Comparison of ENCODE assay signal across 9 mouse cellular contexts in the genomic region with DNA sequence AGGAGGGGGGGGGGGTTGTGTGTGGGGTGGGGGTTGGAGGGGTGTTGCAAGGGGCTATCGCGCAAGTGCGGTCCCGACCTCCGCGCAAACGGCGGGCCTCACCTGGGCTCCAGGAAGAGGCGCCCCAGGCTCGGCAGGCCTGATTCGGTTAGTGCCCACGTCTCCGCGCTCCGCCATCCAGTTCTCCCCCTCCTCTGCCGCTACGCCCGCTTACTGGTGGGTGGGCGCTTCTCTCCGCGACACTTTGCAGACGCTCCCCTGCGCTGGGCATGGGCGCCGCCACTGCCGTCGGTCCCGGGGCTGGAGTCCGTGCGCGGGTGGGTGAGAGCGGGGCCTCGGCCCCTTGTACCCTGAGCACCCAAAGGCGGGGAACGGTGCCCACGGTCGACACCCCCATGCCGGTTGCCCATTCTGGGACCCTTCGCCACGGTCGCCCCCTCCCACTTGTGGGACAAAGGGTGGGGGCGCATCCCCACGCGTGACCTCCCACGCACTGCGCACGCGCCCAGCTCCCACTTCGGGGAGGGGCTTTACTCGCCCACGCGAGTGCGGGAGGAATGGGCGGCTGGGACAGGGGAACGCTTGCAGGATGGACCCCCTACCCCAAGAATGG. TPM values are rescaled to one million over a fixed set of nuclear protein-coding genes. Genes with fewer than 3 reads are reported as not detected.
DNase-seq lines count a peak whose midpoint lies in the region; ATAC-seq and TF ChIP-seq lines count a peak whose summit lies in the region.
"Had no signal": no experiment of that assay in that cellular context is flagged by ENCODE, and none has a peak within 500 bp of the region (broad histone marks: within the 10 kb centered on the region; RNA-seq: fewer than 3 reads in every experiment).

No protein-coding gene starts in this region.

- peaks cover 51% of the 10 kb centered on the region for H3K27me3 ChIP-seq in midbrain, embryonic 14.5 days (ENCODE audit: control insufficient read depth, insufficient read depth, low read length)

- no peaks in the 10 kb centered on the region for H3K36me3 ChIP-seq in midbrain, embryonic 14.5 days (ENCODE audit: control insufficient read depth, insufficient read depth, low read length)

- peaks cover 43% of the 10 kb centered on the region for H3K4me1 ChIP-seq in midbrain, embryonic 14.5 days (ENCODE audit: control insufficient read depth, insufficient read depth, low read length)

- no peak for TF ChIP-seq CTCF in layer of hippocampus, adult 2 months (conservative IDR thresholded peaks at IDR 0.05)

- peak; percentile 57 to 62 for DNase-seq in frontal cortex, postnatal 14 days (ENCODE audit: low spot score in 2 of 2)
- no peak for DNase-seq in frontal cortex, postnatal 25 days (ENCODE audit: low spot score in 2 of 2)
- DNase-seq in thymus, postnatal 4 days = peak; percentile 45
- no peak for DNase-seq in thymus, postnatal 0 days (ENCODE audit: low spot score)
- peak in 1 of 2 experiments; percentile 73 for DNase-seq in layer of hippocampus, adult 2 months (ENCODE audit: low spot score in 2 of 2)
- DNase-seq in midbrain, embryonic 14.5 days = peak; percentile 79
- DNase-seq in ovary, postnatal 14 days (ENCODE audit: low spot score) = no peak
- no peak for DNase-seq in urinary bladder, postnatal 14 days (ENCODE audit: low spot score)

- no peaks in the 10 kb centered on the region for H3K9me3 ChIP-seq in midbrain, embryonic 14.5 days (ENCODE audit: control insufficient read depth, low read length)

- H3K9ac ChIP-seq in midbrain, embryonic 14.5 days (replicated peaks; ENCODE audit: low read length) = peak overlapping the region; percentile 75

- peak overlapping the region; percentile 71 for H3K4me2 ChIP-seq in midbrain, embryonic 14.5 days (ENCODE audit: low read length)

- peak overlapping the region; percentile 100 for H3K27ac ChIP-seq in layer of hippocampus, adult 2 months
- peak overlapping the region; percentile 66 for H3K27ac ChIP-seq in midbrain, embryonic 14.5 days (replicated peaks; ENCODE audit: low read depth, low read length)

- no peak for ATAC-seq in midbrain, embryonic 14.5 days (ENCODE audit: low FRiP score, low TSS enrichment)

- H3K4me3 ChIP-seq in layer of hippocampus, adult 2 months = peak overlapping the region; percentile 78
- peak overlapping the region; percentile 61 for H3K4me3 ChIP-seq in midbrain, embryonic 14.5 days (replicated peaks; ENCODE audit: low read depth, low read length)

- WGBS in midbrain, embryonic 14.5 days = 1% methylated on average over 55 of the region's 55 CpGs

RNA-seq across cellular contexts. Expression of a gene that starts 5.2 kb away (rescaled TPM):
- polyA plus RNA-seq in thymus, postnatal 0 days (2015; fragmentation: Nextera tagmentation; extraction: Ambion mirVana) = 131 and 138 TPM in 2 replicates
- total RNA-seq in layer of hippocampus, adult 2 months (2021) = 100 to 1,000 TPM; 185 to 192 TPM
- polyA plus RNA-seq in midbrain, embryonic 14.5 days (2014; fragmentation: Nextera tagmentation; extraction: Ambion mirVana) = 111 and 115 TPM in 2 replicates

RNA-seq across cellular contexts. Expression of a gene that starts 5.4 kb away (rescaled TPM):
- polyA plus RNA-seq in thymus, postnatal 0 days (2015; fragmentation: Nextera tagmentation; extraction: Ambion mirVana) = 15.2 and 15.4 TPM in 2 replicates
- total RNA-seq in layer of hippocampus, adult 2 months (2021) = 10 to 100 TPM; 34.1 to 35.7 TPM
- polyA plus RNA-seq in midbrain, embryonic 14.5 days (2014; fragmentation: Nextera tagmentation; extraction: Ambion mirVana) = 104 and 105 TPM in 2 replicates

RNA-seq across cellular contexts. Expression of a gene that starts 18.5 kb away (rescaled TPM):
- 3.8 and 4.4 TPM in 2 replicates for polyA plus RNA-seq in thymus, postnatal 0 days (2015; fragmentation: Nextera tagmentation; extraction: Ambion mirVana)
- total RNA-seq in layer of hippocampus, adult 2 months (2021) = 1 to 10 TPM; 7.3 to 7.8 TPM
- polyA plus RNA-seq in midbrain, embryonic 14.5 days (2014; fragmentation: Nextera tagmentation; extraction: Ambion mirVana) = 9.1 and 10.8 TPM in 2 replicates

RNA-seq across cellular contexts. Expression of a gene that starts 22.8 kb away (rescaled TPM):
- not detected in 2 replicates for polyA plus RNA-seq in thymus, postnatal 0 days (2015; fragmentation: Nextera tagmentation; extraction: Ambion mirVana)
- not detected for total RNA-seq in layer of hippocampus, adult 2 months (2021)
- polyA plus RNA-seq in midbrain, embryonic 14.5 days (2014; fragmentation: Nextera tagmentation; extraction: Ambion mirVana) = not detected in 2 replicates
- polyA plus RNA-seq: C2C12 had no signal

RNA-seq across cellular contexts. Expression of a gene that starts 23.3 kb away (rescaled TPM):
- polyA plus RNA-seq in thymus, postnatal 0 days (2015; fragmentation: Nextera tagmentation; extraction: Ambion mirVana) = 42.6 and 44.8 TPM in 2 replicates
- total RNA-seq in layer of hippocampus, adult 2 months (2021) = 100 to 1,000 TPM; 540 to 559 TPM
- polyA plus RNA-seq in midbrain, embryonic 14.5 days (2014; fragmentation: Nextera tagmentation; extraction: Ambion mirVana) = 104 and 119 TPM in 2 replicates

Comparison
In these comparisons a context has a peak if more than half of its experiments do, and no peak if none do; other contexts are left out.
1. DNase-seq: peak in frontal cortex, postnatal 14 days (2 of 2), thymus, postnatal 4 days (single experiment) and midbrain, embryonic 14.5 days (single experiment); none in frontal cortex, postnatal 25 days (0 of 2), thymus, postnatal 0 days (single experiment), ovary, postnatal 14 days (single experiment) and urinary bladder, postnatal 14 days (single experiment).